Mouse (Mus musculus) layer of hippocampus, postnatal 25 days (tissue): ENCODE data around the gene Spop. TPM values are rescaled to one million over a fixed set of nuclear protein-coding genes. Genes with fewer than 3 reads are reported as not detected.
A peak's percentile ranks its signal among the peaks of the same experiment; 100 is the strongest.
"Not testable (repeated sequence)": the region's sequence is repeated elsewhere in the genome, so short reads cannot be mapped to it uniquely, and the experiment has no call there.

Experiments
- DNase-seq, 2 experiments: peaks; one replicate each; pipeline ENCODE4 v3.0.0; 2022; ENCODE audit warnings: mixed read lengths in 2 of 2, low spot score in 1 of 2; ENCODE audit errors: extremely low spot score in 1 of 2
- total RNA-seq, 2 experiments: library from RNA; stranded (reverse); gene quantifications; 2 replicates each; pipeline ENCODE4 v1.2.3; 2021

Gene Spop
- total RNA-seq, 2 experiments from 2014 or later = 159 to 170 TPM

DNA sequence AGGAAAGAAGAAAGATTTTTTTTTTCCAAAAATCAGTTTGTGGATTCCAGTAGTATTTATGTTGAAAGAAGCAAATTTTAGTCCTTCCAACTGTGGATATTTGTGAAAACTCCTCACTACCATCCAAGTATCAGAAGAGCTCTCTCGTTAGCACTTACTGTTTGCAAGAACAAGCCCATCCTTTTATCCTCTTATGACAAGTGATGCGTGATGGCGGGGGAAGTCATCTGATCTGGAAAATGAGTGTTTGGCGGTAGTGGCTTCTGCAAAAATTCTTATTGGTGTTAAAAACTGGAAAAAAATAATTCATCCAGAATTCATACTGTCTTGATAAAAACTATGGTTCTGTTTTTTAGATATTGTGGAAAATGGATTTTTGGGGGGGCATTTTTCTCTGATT is 78.4 kb downstream of the Spop start:
- DNase-seq = no peak

DNA sequence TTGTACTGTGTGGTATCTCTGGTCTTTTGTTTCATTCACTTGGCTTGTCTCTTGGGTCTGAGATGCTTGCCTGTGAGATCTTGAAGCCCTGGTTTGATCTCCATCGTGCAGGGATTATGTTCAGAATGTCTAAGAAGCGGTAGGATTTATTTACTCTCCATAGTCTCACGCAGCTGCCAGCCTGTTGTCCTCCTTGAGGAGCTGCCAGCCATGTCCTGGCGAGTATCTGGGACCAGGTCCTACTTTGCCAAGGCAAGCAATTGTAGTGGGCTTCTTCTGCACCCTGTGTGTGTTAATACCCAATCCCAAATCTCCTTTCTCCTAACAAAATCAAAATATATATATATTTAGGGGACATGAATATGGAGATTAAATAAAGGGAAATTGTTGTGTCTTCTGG is 79.1 kb downstream of the Spop start:
- no peak for DNase-seq

DNA sequence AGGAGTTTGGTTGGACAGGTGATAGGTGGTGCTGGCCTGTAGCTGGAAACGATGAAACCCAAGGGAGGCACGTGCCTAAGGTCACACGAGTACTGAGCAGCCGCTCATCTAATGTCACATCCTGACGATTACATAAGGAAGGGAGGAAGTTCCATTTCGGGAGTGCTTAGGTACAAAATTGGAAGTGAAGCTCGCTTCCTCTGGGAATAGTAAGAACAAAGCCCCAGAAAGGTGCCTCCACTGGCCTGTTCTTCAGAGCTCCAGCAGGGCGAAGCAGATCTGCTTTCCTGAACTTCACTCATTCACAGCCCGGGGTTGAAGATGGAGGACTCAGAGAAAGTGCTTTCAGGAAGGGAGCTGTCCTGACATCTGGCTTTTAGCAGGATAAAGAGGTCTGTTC is 80.1 kb downstream of the Spop start:
- no peak for DNase-seq

DNA sequence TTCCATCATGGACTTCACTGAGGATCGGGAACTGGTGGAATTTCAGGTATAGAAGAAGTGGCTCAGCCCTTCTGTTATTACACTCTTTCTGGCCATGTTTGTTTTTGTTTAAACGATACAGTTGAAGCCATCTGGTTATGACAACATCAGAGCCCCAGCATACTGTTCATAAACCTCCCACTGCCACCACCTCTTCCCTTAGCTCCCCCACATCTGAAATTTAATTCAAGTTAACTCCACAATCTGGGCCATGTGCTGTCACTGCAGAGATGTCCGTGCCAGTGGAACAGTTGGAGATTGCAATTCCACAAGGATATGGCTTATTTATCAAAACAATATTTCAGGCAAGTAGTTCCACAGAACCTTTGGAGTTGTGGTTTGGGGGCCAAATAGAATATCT is 80.5 kb downstream of the Spop start:
- no peak for DNase-seq

DNA sequence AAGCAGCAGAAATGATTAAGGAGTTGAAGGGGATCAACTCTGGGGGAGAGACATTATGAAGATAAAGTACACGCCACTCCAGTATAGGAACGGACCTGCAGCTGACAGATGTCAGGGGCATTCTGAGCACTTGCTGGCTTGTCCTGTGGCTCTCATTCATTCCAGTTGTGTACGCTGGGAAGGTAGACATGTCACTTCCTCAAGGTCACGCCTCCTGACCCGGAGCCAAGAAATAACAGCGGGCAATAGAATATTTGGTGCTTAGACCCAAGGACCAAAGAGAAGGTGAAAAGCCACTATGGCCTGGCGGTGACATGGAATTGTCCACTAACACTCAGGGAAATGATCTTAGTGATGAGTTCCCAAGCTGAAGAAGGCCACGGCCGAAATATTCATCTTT is 82.0 kb downstream of the Spop start:
- no peak for DNase-seq

DNA sequence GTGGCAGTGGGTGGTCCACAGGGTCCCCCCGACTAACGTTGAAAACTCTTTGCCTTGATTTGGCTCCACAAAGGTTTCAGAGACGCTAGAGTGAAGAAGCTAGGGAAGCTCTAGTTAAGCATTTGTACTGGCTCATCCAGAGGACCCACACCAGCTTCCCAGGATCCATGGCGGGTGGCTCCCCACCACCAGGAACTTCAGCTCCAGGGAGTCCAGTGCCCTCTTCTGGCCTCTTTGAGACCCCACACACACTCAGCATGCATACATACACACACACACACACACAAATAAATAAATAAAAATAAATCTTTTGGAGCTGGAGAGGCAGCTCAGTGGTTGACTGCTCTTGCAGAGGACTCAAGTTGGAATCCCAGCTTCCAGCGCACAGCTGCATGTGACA is 84.0 kb downstream of the Spop start:
- DNase-seq = no peak

DNA sequence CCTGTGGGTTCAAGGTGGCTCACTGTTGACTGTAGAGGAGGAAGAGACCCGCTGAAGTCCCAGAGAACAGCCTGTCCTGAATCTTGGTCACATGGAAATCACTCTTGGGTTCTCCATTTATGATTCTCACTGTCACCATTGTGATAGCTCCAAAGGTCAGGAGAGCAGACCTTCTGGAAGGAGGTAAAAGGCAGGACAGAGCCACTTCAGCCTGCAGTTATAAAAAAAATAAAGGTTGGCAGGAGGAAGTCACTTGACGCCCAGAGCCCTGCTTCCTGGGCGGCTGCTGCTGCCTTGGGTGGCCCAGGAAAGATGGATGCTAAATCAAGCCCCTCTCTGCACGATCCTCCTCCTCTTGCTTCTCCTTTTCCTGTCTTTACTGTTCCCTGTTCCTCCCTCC is 86.5 kb downstream of the Spop start:
- no peak for DNase-seq

DNA sequence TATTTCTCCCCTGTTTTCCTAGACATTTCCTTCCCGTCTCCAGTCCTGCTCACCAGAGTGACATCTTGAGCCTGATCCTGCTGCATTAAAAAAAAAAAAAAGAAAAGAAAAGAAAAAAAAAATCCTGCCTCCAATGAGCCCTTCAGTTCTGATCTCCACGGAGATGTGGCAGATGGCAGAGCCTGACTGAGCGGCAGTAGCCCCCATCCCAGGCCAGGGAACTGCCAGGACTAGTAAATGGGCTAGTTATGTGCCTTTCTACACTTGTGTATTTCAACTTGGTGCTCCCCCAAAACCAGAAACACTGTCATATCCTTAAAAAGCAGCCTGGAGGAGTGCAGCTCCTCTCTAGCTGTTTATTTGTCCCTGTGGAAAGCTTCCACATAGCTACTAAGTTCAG is 87.0 kb downstream of the Spop start:
- DNase-seq = no peak

DNA sequence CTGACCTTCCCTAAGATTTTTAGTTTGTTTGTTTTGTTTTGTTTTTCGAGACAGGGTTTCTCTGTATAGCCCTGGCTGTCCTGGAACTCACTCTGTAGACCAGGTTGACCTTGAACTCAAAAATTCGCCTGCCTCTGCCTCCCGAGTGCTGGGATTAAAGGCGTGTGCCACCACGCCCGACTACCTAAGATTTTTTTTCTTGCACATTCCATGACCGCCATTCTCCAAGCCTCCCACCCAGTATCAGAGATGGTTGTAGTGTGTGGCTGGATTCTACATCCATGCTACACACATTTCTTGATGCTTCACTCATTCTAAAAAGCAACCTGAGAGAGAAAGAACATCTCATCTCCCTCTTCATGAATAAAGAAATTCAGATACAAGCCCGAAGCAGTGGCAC is 87.9 kb downstream of the Spop start:
- DNase-seq = not testable (repeated sequence)

DNA sequence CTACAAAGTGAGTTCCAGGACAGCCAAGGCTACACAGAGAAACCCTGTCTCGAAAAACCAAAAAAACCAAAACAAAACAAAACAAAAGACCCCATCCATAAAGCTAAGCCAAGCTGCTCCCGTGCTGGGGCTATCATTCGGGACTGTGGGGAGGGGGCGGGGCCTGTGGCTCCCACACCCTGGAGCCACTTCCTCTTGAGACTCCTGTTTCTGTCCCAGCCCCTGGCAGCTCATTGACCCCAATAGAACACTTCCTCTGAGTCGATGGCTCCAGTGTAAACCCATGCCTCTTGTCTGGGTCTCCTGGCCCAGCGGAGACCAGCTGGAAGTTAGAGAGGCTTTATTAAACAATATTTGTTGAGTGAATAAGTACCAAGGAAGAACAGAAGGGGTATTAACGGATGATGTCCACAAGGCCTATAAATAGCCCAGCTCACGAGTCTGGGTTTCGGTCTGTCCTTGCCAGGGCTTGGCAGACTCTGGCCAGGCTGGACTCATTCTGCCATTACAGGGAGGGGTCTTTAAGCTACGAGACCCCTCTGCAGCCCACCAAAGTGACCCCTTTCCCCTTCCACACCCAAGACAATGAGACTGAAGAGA is 89.8 kb downstream of the Spop start:
- no peak for DNase-seq

DNA sequence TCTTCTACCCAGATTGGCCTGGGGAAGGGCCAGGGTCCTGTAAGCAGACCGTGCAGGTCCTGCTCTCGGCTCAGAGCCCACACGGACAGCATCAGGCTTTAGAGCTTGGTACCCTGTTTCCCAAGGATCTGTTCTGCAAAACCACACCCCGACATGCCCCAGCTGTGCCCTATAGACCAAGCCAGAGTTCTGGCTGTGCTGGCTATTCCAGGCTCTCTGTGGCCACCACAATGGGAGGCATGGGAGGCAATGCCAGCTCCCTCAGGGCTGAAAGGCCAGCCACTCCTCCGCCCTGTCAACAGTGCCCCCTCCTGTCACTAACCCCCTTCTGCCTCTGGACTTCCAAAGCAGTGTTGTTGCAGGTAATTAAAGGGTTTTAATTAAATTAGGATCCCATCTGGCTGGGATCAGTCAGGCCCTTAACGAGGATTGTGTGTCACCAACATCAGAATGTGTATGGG is 90.4 kb downstream of the Spop start:
- no peak for DNase-seq

DNA sequence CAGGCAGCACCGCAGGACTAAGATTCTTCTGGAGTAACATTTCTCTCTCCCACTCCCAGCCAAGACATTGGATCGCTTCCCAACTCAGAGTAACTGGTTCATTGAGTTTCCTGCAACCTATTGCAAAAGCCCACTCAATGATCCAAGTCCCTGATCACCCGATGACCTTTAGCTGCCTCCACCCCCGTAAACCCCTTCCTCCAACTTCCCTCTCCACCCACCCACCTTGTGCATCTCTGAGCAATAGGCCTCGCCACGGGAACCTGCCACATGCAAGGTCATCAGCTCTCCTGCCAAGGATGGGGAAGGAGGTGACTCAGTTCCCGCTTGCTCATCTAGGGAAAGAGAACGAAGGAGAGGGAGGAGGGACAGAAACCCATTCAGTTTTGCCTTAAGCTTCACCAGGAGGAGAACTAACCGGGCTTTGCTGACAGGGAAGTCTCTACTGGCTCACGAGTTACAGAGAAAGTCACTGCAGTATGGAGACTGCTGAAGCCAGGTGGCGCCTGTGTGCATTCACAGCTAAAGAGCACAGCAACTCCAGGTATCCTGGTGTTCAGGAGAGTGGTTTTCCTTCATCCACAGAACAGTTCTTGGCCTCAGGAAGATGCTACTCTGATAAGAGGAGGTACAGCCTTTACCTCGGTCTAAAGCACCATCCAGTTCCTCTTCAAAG is 93.3 kb downstream of the Spop start:
- DNase-seq = no peak

DNA sequence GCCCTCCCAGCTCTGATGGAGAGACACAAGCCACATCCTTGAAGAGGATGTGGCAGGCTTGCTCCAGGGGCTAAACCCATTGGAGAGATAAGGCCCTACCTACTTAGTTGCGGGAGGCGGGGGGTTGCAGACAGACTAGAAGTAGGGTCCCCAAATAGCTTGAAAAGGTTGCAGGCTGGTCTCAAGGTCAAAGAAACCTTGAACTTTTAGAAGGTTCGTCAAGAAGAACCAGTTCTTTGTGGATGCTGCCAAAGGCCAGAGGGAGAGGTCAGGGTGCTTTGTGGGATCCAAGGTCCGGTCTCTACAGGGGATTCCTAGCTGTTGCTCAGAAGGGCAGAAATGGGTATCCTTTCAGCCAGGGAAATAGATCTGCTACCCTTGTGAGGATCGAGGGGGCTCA is 93.9 kb downstream of the Spop start:
- DNase-seq = no peak

DNA sequence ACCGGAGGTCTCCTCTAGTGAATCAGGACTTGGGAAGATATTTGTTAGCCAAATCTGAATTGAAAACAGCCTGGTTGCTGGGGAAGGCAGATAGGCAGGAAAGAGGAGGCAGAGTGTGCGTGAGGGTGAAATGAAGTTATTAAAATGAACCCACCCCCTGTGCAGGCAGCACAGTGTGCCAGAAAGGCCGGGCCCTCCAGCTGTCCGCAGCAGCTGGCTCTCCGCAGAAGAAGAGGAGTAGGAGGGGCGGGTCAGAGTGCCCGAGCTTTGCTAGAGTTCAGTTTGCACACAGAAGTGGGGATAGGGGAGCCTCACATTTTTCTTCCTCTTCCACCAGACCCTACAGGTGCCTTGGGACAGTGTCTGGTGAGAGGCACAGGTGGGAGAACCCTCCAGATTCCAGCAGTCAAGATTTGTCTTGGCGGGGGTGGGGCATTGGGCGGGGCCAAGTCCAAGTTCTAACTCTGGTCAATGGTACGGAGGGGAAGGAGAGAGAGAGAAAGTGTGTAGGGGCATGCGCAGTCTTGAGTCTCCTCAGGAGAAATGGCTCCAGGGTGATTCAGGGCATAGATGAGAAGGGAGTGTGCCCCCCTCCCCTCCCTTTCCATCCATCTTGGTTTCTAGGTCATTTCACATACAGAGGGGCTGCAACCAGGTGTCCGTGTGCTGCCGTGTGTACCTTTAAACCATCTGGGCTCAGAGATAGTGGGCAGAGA is 94.5 kb downstream of the Spop start:
- DNase-seq = no peak

DNA sequence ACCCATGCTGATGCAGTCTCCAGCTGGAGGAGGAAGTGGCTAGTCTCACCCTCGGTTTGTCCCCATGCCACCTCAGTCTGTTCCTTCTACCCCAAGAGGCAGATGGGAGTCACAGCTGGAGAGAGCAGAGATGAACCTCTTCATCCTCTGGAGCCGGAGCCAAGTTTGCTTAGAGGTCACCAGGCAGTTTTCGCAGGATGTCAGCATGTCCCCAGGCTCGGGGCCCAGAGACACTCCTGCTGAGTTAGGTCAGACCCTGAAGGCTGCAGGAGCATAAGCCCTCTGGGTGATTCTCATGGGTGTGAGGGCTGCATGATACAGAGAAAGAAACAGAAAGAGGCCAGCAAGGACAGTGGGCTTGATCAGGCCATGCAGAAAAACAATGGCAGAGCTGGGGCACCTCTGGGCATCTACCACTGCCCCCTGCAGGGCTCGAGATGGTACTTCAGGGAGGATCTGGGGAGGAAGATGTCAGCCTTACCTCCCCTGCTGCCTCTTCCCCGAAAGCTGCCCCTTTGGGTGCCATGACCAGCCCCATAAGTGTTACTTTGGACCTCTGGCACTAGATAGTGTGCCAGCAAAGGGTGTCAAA is 95.3 kb downstream of the Spop start:
- no peak for DNase-seq

DNA sequence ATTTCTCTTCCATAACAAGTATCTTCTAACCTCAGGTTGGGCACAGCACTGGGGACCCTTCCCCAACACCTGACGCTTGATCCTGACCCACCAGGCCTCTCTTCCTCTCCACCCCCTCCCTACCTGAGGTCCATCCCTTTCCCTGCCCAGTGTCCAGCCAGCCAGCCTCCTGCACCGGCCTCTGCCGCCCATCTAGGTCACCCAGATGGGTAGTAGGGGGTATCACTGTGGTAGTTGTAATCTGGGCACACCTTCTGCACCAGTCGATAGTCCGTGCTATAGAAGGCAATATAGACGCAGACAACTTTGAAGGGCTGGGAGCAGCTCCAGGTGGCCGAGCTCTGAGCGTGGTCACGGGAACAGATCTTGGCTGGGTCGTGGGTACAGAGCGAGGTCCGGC is 96.8 kb downstream of the Spop start:
- DNase-seq = no peak

DNA sequence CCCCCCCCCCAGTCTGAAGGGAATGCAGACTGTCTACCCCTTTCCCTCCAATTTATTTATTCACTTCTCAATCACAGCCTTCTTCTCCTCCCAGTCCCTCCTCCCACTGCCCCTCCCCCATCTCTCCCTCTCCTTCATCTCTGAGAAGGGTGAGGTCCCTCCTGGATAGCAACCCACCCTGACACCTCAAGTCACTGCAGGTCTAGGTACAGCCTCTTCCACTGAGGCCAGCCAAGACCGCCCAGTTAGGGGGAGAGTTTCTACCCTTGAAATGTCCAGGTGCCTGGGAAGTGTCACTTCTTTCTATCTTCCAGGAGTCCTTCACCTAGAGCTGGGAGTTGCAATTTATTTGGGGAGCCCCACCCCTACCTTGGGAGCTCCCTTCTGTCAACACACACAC is 98.0 kb downstream of the Spop start:
- no peak for DNase-seq

DNA sequence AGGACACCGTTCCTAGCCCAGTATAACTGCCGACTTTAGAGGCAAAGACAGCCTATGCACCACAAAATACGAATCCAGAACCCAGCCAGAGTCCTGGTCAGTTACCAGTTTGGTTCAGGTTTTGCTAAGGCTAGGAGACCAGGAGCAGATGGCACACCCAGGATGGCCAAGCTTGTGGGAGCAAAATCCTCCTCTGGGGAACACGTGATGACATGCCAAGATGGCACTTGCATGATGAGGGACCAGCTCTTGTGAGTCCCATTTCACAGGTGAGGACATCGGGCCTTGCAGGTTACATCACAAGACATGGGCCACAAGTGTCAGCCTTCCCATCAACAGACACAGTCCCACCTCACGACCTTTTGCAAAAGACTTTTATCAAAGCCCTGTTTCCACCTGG is 98.5 kb downstream of the Spop start:
- DNase-seq = no peak

DNA sequence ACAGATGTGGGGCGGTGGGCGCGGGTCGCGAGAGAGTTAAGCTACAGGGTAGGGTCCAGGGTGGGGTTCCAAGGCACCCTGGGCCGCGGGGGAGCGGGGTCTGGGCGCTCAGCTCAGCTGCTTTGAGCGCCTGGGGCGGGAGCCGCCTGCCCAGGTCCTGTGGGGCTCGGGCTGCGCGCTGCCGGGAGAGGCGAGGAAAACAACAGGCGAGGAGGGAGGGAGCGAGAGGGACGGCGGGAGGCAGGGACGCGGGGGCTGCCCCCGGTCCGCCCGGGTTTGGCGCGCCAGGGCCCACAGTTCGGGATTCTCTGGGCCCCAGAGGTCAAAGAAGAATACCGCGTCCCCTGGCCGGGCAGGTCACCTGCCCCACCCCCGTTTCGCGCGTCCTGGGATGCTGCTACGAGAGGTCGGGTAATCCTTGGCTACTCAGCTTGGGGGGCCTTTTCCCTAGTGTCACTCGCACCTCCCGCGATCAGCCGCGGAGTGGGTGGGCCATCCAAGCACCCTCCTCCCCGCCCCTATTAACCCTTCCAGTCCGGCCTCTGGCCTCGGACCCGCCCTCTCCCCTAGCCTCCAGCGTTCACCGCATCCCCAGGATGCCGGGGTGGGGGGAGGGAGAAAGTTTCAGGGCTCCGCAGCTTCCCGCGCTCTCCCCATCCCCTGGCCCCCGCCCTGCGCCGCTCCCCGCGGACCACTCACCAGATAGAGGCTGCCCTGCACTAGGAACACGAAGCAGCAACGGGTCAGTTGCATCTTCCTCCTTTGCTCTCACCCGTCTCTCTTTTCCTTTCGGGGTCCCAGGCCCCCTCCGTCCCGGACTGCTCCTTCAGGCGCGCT is 99.8 kb downstream of the Spop start:
- no peak for DNase-seq

DNA sequence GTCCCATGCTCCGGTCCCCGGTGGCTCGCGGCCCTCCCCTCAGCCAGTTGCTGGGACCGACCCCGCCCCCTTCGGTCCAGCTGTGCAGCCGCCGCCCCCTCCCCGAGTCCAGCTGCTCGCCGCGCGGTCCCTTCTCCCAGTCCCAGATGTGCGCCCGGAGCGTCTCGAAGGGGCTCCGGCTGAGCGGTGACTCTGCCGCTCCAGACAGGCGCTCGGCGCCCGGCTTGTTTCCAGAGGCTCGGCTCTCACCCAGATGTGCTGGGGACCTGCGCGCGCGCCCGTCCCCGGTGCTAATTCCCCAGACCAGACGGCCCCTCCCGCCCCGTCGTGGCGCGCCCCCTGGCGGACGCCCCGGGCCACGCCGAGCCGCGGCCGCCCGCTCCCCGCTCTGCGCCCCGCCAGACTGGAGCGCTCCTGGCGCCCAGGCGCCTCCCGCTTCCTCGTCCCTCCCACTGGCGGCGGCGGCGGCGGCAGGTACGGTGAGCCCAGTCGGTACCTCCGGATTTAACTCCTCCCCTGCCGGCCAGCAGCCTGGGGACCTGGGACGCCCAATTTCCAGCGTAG is 100.5 kb downstream of the Spop start, which contains the start of gene Nxph3:
Gene Nxph3, minus strand, starts transcription at position 273 of the 564 bp plus-strand sequence.
- DNase-seq = peak; percentile 42 to 62
